Mouse (Mus musculus): ENCODE data around the gene Capg.

Gene Capg

DNA sequence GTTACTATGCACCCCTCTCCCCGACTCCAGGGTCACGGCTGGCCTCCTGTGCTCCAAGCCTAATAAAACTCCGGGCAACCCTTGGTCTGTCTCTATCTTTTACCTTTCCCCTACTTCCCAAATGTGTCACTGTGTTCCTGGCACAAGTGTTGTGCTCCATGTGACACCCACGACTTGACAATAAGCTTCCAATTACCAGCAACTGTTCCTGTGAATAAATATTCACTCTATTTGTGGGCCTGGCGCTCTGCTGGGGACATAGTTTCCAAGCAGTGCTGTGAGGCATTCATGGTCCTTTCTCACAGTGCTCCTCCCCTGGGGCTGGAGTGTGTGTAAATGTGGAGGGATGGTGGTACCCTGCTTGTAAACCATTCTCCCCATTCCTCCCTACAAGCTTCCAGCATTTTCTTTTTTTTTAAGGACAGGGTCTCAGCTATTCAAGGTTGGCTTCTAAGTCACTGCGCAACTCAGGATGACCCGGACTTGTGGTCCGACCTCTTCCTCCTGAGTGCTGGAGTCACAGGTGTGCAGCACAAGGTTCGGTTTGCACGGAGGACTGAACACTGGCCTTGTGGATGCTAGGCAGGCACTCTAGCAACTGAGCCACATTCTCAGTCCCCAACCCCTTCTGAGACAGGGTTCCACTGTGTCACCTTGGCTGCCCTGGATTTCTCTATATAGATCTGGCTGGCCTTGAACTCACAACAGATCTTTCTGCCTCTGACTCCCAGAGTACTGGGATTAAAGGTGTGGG, 26.6 kb downstream of the Capg start:
- DNase-seq (ENCODE audit: low read depth, low spot score): no peak

- no peak for DNase-seq (ENCODE audit: low read depth, low spot score)
These were observed 27.6 kb downstream of the Capg start for GRCm38 (mm10) chr6:72571826-72572225.

DNA sequence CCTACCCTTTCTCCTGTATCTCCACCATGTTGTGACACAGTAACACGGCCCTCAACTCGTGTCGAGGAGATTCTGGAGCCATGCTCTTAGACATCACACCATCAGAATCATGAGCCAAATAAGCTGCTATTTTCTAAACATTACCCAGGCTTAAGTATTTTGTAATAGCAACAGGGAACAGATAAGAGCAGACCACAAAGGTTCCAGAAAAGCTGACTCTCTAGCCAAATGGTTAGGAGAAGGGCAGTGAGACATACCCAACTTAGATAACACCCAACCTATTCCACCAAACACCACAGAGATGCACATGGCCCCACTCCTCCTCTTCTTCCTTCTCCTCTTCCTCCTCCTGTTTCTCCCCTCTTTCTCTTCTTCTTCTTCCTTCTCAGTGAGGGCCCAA, 31.9 kb downstream of the Capg start:
- no peak for DNase-seq (ENCODE audit: low read depth, low spot score)

- no peak for DNase-seq (ENCODE audit: low read depth, low spot score)
These were observed 37.6 kb downstream of the Capg start for GRCm38 (mm10) chr6:72581625-72582382.

DNA sequence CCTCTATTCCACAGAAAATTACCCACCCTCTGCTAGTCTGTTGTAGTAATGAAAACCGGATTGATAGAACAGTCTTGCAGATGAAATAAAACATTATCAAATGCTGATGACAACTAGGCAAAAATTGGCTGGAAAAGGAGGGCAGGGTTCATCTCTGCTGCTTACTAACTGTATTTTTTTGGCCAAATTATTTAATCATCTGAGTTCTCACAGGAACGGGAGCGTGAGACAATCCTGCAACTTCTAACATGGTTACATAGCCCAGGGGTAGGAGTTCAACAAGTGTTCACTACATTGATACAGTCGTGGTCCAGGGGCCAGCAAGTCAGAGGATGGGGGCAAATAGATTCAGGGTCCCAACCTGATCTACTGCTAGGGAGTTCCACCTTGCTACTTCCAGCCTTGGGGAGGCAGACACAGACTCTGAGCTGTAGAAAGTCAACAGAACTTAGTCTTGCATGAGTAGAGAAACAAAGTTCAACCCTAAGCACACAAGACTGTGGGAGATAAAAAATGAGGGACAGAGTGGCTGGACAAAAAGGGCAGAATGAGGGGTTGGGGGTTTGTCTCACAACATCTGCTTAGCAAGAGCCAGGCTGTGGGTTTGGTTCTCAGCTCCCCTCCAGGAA, 39.1 kb downstream of the Capg start:
- DNase-seq (ENCODE audit: low read depth, low spot score): no peak

DNA sequence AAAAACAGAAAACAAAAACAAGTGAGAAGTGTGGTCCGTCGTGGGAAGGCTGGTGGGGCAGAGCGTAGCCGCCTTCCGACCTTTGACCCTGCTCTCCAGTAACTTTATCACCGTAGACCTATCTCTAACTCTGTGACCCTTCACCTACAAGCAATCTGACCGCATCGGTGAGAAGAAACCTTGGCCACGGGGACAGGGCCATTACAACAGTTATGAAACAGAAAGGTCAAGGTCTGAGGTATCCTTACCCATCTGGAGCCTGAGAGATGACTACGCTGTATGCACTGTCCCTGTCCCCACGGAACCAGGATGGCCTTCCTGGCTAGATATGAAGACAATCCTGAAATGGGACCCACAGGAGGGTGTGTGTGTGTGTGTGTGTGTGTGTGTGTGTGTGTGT, 40.0 kb downstream of the Capg start:
- no peak for DNase-seq (ENCODE audit: low read depth, low spot score)

DNA sequence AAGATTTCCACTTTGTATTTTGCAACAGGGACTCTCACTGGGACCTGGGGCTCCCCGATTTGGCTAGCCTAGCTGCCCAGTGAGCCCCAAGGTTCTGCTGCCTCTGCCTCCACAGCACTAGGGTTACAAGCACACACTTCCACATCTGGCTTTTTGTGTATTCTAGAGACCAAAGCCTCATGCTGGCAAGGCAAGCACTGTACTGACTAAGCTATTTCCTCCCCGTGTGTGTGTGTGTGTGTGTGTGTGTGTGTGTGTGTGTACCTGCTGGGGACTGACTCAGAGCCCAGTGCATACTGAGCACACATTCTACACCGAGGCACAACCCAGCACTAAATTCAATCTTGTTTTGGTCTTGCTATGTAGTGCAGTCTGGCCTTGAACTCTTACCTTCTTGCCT, 42.5 kb downstream of the Capg start:
- no peak for DNase-seq (ENCODE audit: low read depth, low spot score)

DNA sequence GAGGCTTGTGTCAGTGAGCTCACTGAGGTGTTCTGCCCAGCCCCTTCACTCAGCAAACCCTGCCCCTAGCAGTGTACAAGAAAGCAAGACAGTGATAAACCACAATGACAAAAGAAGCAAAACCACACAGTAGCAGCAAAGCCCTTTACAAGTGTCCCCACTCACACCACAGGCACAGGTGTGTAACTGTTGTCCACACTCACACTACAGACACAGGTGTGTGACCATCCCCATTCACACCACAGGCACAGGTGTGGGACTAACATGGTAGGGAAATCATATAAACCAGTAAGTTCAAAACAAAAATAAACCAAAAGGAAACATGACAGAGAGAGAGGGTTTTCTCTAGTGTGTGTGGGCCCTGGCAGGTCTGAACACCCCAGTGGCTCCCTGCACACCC, 44.1 kb downstream of the Capg start:
- DNase-seq (ENCODE audit: low read depth, low spot score): no peak

DNA sequence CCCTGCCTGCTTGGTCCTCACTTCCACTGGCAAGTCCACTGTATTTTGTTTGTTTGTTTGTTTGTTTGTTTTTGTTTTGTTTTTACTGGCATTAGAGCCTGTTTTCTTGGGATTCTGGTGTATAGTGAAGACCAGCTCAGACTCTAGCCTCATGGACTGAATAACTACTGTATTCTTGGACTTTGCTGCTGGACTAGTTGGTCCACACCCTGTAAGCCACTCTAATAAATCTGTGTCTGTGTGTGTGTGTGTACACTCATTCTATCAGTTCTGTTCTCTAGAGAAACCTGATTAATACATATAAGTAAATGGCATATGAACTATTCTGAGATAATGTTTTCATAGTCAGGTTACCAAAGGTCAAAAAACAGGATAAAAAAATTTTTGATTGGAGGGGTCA, 45.9 kb downstream of the Capg start:
- DNase-seq (ENCODE audit: low read depth, low spot score): no peak

DNA sequence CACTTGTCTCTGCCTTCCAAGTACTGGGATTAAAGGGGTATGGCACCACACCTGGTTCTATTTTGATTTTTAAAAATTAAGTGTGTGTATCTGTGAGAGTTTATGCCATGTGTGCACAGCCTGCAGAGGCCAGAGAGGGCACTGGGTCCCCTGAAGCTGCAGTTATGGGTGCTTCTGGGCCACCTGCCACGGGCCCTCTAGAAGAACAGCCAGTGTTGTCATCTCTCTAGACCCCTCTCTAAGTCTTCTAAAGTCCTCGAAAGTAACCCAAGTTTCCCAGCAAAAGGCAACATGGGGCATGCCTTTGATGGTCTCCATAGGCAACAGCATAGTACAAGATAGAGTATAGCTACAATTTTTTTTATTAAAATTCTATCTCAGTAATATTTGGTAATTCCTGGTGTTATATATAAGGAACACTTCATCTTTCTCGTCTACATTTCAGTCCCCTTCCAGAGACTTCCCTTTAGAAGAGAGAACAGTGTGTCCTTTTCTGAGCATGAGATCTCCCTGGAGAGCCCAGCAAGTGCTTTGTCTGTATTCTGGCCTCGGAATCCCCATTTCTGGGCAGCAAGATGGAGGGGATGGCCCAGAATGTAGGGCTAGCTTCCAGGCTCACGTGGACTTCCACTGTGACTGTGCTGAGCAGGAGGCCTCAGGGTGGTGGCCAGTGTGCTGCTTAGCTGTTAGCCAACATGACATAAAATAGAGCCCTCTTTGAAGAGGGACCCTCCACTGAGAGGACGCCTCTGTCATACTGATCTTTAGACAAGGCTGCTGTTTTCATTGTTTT, 49.0 kb downstream of the Capg start:
- no peak for DNase-seq (ENCODE audit: low read depth, low spot score)

- DNase-seq (ENCODE audit: low read depth, low spot score): no peak
These were observed 49.7 kb downstream of the Capg start for GRCm38 (mm10) chr6:72593914-72594313.

DNA sequence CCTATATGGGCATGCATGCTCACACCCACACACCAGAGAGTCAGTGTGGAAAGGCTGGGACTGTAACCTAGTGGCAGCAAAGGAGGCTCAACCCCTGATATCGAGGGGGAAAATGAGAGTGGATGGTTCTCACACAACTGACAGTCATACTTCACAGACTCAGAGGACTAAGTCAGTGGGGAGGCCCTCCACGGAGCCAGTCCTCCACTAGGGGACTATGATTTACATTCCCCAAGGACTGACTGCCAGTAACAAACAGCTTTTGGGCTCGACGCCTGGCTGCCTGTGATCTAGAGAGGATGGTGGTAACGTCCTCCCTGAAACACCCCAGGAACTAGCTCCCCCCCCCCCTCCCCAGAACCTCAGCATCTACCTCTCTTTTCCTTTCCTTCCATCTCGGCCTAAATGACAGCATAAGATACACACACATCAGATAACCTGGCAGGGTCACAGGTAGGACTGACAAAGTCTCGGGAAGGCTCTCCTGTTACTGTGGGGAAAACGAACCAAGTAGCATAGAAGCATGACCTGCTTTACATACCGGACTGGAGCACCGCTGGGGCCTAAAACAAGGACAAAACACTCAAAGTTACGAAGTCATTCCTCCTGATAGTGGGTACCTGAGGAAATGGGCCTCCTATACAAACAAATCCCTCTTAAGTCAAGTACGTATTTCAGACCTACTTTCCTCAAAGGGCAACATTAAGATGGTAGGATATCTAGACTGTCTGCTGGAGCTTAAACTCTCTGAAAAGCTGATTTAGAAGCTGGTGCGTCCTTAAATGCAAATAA, 53.1 kb downstream of the Capg start:
- DNase-seq (ENCODE audit: low read depth, low spot score): no peak

DNA sequence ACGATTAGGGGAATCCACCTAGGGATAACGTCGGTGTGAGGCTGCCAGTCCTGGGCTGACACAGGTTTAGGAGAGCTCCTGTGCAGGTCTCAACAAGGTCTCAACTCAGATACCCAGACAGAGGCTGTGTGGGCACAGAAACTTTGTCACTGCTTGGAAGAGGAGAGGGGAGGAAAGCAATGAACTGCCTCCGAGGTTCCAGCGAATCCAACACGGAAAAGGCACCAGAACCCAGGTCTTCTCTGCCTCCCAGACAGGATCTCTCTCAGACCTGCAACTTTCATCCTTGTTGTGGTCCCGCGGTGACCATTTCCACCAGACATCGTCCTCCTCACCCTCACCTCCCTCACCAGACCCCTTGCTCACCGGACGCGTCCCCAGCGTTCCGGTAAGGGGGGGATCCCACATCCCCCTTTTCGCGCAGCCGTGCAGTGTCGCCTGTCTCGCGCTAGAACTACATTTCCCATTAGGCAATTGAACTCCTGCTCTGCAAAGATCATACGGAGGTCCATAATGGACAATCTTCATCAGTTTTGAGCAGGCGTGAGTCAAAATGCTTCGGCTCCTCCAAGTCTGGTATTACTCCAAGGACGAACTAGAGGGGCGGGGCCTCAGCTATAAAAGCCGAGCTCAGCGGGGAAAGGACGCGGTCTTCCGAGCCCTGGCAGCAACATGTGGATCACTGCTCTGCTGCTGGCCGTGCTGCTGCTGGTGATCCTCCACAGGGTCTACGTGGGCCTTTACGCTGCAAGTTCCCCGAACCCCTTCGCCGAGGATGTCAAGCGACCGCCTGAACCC, 54.0 kb downstream of the Capg start, which contains the start of the genes Elmod3 and Retsat:
Elmod3 (minus strand) TSS at position 458 of the 798 bp plus-strand sequence.
Retsat (plus strand) TSS at position 520 of the 798 bp plus-strand sequence.
- peak; percentile 92 for DNase-seq (ENCODE audit: low read depth, low spot score)

DNA sequence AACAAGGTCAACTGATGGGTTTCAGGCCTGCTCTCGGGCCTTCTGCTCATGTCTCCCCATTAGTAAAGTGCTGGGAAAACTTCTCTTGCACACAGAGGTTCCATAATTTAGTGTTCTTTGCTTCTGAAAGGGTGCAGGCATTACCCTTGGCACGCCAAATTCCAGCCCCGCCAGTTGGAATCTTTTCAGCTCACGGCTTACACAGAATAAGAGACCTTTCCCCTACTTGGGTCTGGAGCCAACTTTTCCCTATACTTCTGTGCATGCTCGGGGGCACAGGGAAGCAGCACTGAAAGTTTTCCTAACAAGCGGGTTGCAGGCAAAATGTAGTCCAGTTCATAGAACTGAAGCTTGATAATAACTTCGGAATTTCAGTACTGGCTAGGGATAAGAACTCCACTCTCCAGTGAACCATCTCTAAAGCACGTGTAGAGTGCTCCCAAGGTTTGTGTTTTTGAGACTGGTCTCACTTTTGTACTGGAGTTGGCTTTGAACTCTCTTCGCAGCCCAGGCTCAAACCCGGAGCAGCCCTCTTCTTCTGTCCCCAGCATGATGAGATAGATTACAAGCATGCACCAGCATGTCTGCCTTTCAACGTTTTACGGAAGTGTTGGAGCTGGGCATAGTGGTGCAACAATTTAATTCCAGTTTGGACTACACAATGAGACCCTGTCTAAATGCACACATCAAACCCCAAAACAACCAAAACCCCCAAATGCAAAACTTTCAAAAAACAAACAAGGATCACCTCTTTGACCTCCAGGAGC, 54.8 kb downstream of the Capg start:
- no peak for DNase-seq (ENCODE audit: low read depth, low spot score)

DNA sequence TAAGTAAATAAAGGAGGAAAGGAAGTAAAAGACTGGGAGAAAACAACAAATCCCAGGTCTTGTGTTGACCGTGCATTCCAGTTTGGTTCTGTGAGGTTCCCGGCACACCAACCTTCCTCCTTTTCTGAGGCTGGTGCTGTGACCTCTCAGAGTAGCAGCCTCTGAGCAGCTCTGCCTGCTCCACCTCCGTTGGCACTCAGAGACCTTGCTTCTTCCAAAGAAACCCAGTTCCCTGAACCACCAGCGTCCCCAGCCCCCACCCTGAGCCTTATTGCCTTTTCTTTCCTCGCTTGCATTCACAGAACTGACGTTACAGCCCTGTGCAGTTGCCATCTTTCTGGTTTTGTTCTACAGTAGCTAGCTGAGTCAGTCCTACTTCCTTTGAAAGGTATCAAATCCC, 56.0 kb downstream of the Capg start:
- DNase-seq (ENCODE audit: low read depth, low spot score): no peak

DNA sequence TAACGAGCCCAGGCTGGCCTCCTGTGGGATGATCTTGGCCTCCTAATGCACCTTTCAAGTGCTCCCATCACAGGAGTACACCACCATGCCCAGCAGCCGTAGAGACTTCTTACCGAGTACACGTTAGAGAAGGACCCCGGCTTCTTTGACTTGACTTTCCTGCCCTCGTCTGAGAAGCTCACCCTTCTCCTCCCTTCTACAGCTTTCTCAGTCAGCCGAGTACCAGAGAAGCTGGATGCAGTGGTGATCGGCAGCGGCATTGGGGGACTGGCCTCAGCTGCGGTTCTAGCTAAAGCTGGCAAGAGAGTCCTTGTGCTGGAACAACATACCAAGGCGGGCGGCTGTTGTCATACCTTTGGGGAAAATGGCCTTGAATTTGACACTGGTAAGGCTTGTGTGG, 56.6 kb downstream of the Capg start:
- DNase-seq (ENCODE audit: low read depth, low spot score): no peak

DNA sequence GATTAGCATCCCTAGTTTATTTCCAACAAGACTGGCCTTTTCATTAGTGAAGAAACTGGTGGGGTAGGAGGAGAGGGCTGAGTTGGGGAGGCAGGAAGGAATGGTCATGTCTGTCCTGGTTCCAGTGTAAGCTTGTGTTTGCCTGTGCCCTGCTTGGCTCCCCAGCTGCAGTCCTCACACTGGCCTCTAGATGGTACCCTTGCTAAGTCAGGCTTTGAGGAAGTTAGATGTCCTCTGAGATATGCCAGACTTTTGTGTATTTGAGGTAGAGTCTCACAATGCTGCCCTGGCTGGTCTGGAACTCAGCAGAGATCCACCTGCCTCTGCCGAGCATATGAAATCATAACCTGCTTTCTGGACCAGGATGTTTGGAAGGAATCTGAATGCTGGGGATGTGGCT, 57.5 kb downstream of the Capg start:
- peak; percentile 41 for DNase-seq (ENCODE audit: low read depth, low spot score)

DNA sequence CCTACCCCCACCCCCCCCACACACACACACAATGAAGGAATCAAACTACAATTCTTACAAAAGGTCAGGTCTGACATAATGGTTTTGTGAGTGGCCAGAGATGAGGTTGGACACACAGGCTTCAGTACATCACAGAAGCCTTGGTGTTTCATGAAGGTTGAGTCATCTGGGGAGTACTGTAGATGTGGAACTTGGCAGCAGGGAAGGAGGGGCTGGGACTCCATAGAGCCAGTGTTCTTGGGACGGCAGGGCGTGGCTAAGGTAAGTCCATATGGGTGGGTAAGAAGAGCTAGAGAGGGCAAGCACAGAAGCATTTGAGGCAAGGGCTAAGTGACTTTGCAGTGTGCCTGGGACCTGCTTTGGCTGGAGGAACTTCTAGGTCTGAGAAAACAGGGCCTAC, 59.9 kb downstream of the Capg start:
- no peak for DNase-seq (ENCODE audit: low read depth, low spot score)

- DNase-seq (ENCODE audit: low read depth, low spot score): no peak
These were observed 62.9 kb downstream of the Capg start for GRCm38 (mm10) chr6:72607060-72607459.

Data from retina, postnatal 7 days (tissue).